Mouse (Mus musculus) macrophage (primary cell): ENCODE data around the gene Extl1. TPM values are rescaled to one million over a fixed set of nuclear protein-coding genes. Genes with fewer than 3 reads are reported as not detected.

Source experiments
- H3K27ac ChIP-seq: fragments of 350-480 bp; formaldehyde crosslinking; 2 replicates; pipeline ENCODE4 v1.9.0; 2021
- H3K36me3 ChIP-seq: fragments of 350-480 bp; formaldehyde crosslinking; 2 replicates; pipeline ENCODE4 v1.9.0; 2021; ENCODE audit errors: inconsistent target
- H3K4me3 ChIP-seq: fragments of 350-480 bp; formaldehyde crosslinking; 2 replicates; pipeline ENCODE4 v1.9.0; 2021; ENCODE audit errors: inconsistent target
- H3K79me2 ChIP-seq: fragments of 350-480 bp; formaldehyde crosslinking; 2 replicates; pipeline ENCODE4 v1.9.0; 2021; ENCODE audit errors: inconsistent target
- WGBS: methylation state at CpG from one replicate; pipeline ENCODE4 v1.1.7; 2026; ENCODE audit warnings: inconsistent platforms; ENCODE audit not compliant: missing documents; 5-methylcytosine and 5-hydroxymethylcytosine counted together
- polyA plus RNA-seq: library from polyadenylated mRNA; stranded (reverse); fragments of 250-400 nt; gene quantifications from 3 replicates; pipeline ENCODE4 v1.2.4, GENCODE M21; 2018; ENCODE audit warnings: inconsistent platforms

Gene Extl1
- polyA plus RNA-seq, 1 experiment from 2014 or later, result 0.03 TPM

DNA sequence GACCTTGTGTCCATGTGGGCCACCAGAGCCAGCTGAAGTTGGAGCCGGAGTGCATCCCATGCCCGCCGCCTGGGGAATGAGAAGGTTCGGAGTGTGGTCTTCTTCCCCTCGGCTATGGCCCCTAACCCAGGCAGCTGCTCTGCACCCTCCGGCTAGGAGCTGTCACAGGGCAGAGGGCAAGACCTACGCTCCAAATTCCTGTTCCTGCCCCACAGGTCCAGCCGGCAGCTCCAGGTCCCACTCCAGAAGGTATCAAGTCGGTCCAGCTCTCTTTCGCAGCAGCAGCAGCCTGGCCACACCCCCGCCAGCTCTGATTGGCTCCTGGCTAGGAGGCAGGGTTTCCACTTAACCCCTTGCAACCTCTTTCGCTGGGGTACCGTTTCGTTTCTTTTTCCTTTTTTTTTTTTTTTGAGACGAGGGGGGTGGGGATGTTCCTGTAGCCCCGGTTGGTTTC lies 11.3 kb downstream of the Extl1 start:
- no peaks in the 10 kb centered on the region for H3K36me3 ChIP-seq
- H3K79me2 ChIP-seq, result no peaks in the 10 kb centered on the region
- H3K27ac ChIP-seq, result no peak overlapping the region
- peak overlapping the region; percentile 15 for H3K4me3 ChIP-seq
- 2% methylated on average over 16 of the region's 16 CpGs for WGBS

DNA sequence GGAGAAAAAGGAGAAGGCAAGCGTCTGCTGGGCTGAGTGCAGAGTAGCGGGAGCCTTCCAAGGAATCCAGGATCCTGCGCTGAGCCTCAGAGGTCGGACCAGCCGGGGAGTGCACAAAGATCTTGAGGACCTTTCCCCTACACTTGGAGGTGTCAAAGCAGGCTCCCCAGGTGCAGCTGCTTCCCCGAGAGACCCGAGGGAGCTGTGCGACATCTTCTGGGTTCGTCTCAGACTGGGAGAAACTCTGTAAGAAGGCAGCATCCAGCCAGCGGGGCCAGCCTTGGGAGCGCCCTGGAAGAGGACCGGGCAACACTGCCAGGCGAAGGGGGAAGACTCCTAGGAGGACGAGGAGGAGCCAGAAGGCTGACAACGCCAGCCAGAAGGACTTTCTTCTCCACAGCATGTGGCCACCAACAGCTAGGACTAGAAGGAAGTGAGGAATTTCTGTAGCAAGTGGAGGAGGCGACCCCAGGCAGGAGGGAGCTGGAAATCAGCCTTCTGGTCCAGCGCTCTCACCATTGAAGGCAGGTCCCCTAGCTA lies 12.3 kb downstream of the Extl1 start:
- Histone ChIP-seq H3K27ac (no peak overlapping the region), H3K36me3 (no peaks in the 10 kb centered on the region), H3K79me2 (no peaks in the 10 kb centered on the region), H3K4me3 (no peak overlapping the region)
- WGBS, result 5% methylated on average over 17 of the region's 17 CpGs

GRCm38 (mm10) chr4:134370649-134371221 lies 12.9 kb downstream of the Extl1 start:
- 8% methylated on average over 18 of the region's 18 CpGs for WGBS
- H3K27ac ChIP-seq, result no peak overlapping the region
- H3K79me2 ChIP-seq, result no peaks in the 10 kb centered on the region
- H3K36me3 ChIP-seq, result no peaks in the 10 kb centered on the region
- H3K4me3 ChIP-seq, result no peak overlapping the region

DNA sequence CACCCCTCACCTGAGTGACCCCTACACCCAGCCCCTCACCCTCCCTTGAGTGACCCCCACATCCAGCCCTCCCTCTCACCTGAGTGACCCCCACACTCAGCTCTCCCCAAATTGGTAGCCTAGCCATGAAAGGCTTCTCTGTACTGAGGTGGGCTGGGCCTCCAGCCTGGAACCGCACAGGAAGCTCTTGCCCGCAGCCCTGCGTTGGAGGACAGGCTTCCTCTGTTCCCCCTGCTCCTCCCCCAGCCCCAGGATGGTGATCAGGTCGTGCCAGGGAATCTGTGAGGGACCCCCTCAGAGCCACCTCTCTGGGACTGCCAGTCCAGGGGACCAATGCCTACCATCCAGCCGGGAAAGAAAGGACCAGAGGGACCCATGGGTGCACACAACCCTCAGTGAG lies 18.4 kb downstream of the Extl1 start:
- H3K4me3 ChIP-seq, result no peak overlapping the region
- H3K79me2 ChIP-seq, result no peaks in the 10 kb centered on the region
- no peaks in the 10 kb centered on the region for H3K36me3 ChIP-seq
- H3K27ac ChIP-seq, result no peak overlapping the region
- 14% methylated on average over 5 of the region's 5 CpGs for WGBS

GRCm38 (mm10) chr4:134362586-134362985 lies 21.1 kb downstream of the Extl1 start:
- Histone ChIP-seq H3K27ac (no peak overlapping the region), H3K79me2 (no peaks in the 10 kb centered on the region), H3K36me3 (no peaks in the 10 kb centered on the region), H3K4me3 (peak overlapping the region; percentile 5; the same call in 1 of the 2 replicates)
- under 1% methylated on average over 9 of the region's 9 CpGs for WGBS

GRCm38 (mm10) chr4:134362124-134362523 lies 21.5 kb downstream of the Extl1 start:
- Histone ChIP-seq H3K27ac (no peak overlapping the region), H3K36me3 (no peaks in the 10 kb centered on the region), H3K79me2 (no peaks in the 10 kb centered on the region), H3K4me3 (no peak overlapping the region)
- WGBS, result 37% methylated on average over 9 of the region's 9 CpGs

DNA sequence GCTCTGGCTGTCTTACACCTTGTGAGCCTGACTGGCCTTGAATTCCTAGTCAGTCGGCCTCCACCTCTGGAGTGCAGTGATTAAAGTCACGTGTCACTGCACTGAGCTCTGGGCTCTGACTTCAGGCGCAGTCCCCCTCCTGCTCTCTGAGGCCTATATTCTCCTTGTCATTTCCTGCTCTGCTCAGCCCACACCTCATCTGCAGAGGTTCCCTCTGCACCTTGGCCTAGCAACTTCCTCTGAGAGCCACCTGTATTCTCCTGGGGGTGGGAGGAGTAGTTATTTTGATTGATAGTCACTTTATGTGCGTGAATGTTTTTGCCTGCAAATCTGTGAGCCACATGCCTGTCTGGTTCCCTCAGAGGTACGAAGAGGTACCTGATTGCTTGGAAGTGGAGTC lies 22.4 kb downstream of the Extl1 start:
- H3K79me2 ChIP-seq, result no peaks in the 10 kb centered on the region
- H3K36me3 ChIP-seq, result no peaks in the 10 kb centered on the region
- 28% methylated on average over 5 of the region's 5 CpGs for WGBS
- H3K27ac ChIP-seq, result no peak overlapping the region
- no peak overlapping the region for H3K4me3 ChIP-seq

GRCm38 (mm10) chr4:134359649-134360048 lies 24.0 kb downstream of the Extl1 start:
- 89% methylated on average over 6 of the region's 6 CpGs for WGBS
- no peaks in the 10 kb centered on the region for H3K36me3 ChIP-seq
- no peaks in the 10 kb centered on the region for H3K79me2 ChIP-seq
- H3K27ac ChIP-seq, result no peak overlapping the region
- H3K4me3 ChIP-seq, result no peak overlapping the region

- 35% methylated on average over 17 of the region's 17 CpGs for WGBS
These were observed 26.2 kb downstream of the Extl1 start for GRCm38 (mm10) chr4:134357461-134357771.

GRCm38 (mm10) chr4:134356591-134357460 lies 26.8 kb downstream of the Extl1 start:
- no peak overlapping the region for H3K27ac ChIP-seq
- no peak overlapping the region for H3K4me3 ChIP-seq
- H3K36me3 ChIP-seq, result no peaks in the 10 kb centered on the region
- 28% methylated on average over 22 of the region's 22 CpGs for WGBS
- no peaks in the 10 kb centered on the region for H3K79me2 ChIP-seq

More at GRCm38 (mm10) chr4:134357461-134357771, 26.2 kb downstream of the Extl1 start:
- Histone ChIP-seq H3K79me2 (no peaks in the 10 kb centered on the region), H3K27ac (no peak overlapping the region), H3K4me3 (no peak overlapping the region), H3K36me3 (no peaks in the 10 kb centered on the region)

GRCm38 (mm10) chr4:134355841-134356452 lies 27.7 kb downstream of the Extl1 start:
- Histone ChIP-seq H3K79me2 (no peaks in the 10 kb centered on the region), H3K36me3 (no peaks in the 10 kb centered on the region), H3K27ac (no peak overlapping the region), H3K4me3 (no peak overlapping the region)
- 70% methylated on average over 16 of the region's 16 CpGs for WGBS

GRCm38 (mm10) chr4:134353527-134354409 lies 29.9 kb downstream of the Extl1 start:
- no peaks in the 10 kb centered on the region for H3K36me3 ChIP-seq
- H3K27ac ChIP-seq, result no peak overlapping the region
- 65% methylated on average over 5 of the region's 5 CpGs for WGBS
- no peaks in the 10 kb centered on the region for H3K79me2 ChIP-seq
- H3K4me3 ChIP-seq, result no peak overlapping the region

- WGBS, result 95% methylated on average over 7 of the region's 7 CpGs
- Histone ChIP-seq H3K36me3 (no peaks in the 10 kb centered on the region), H3K27ac (no peak overlapping the region), H3K79me2 (no peaks in the 10 kb centered on the region), H3K4me3 (no peak overlapping the region)
These were observed 30.7 kb downstream of the Extl1 start for GRCm38 (mm10) chr4:134352929-134353328.

DNA sequence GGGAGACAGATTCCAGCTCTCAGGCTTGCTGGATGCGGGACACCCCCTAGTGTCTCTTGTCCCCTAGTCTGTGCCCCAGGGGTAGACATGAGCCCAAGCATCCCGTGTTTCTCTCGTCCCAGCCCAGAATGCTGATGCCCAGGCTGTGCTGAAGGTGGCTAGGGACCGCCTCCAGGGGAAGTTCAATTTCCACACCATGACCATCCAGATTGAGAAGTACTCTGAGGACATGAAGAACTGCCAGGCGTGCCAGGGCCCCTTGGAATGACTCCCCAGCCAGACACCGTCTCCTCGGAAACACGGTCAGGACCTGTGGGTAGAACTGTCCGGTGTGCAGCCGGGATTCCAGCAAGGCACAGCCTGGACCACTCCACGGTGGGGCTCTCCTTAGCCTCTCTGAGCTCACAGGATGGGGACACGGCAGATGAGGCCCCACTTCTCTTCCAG lies 31.4 kb downstream of the Extl1 start:
- Histone ChIP-seq H3K36me3 (no peaks in the 10 kb centered on the region), H3K79me2 (no peaks in the 10 kb centered on the region), H3K4me3 (no peak overlapping the region), H3K27ac (no peak overlapping the region)
- 93% methylated on average over 12 of the region's 12 CpGs for WGBS
